ENCODE assay signal across 8 mouse cellular contexts in genomic region chr15:81514111-81514971, GRCm38 (mm10). TPM values are rescaled to one million over a fixed set of nuclear protein-coding genes. Genes with fewer than 3 reads are reported as not detected.
DNase-seq lines count a peak whose midpoint lies in the region; ATAC-seq and TF ChIP-seq lines count a peak whose summit lies in the region.

No protein-coding gene starts in this region.

- no peaks in the 10 kb centered on the region for H3K9me3 ChIP-seq in erythroblast, embryonic 14.5 days (ENCODE audit: control insufficient read depth, low read length)
- no peaks in the 10 kb centered on the region for H3K9me3 ChIP-seq in heart, embryonic 12.5 days (replicated peaks)
- H3K9me3 ChIP-seq in kidney, embryonic 16.5 days (ENCODE audit: low read length) = no peaks in the 10 kb centered on the region
- no peaks in the 10 kb centered on the region for H3K9me3 ChIP-seq in liver, embryonic 11.5 days (ENCODE audit: control insufficient read depth, low read length)

- peaks cover 26% of the 10 kb centered on the region for H3K4me1 ChIP-seq in bone marrow macrophage, adult 2 months (ENCODE audit: control insufficient read depth, insufficient read depth, low read length)
- H3K4me1 ChIP-seq in erythroblast, embryonic 14.5 days (ENCODE audit: control insufficient read depth) = peaks cover 18% of the 10 kb centered on the region
- H3K4me1 ChIP-seq in heart, embryonic 12.5 days (replicated peaks) = peaks cover 11% of the 10 kb centered on the region
- peaks cover 20% of the 10 kb centered on the region for H3K4me1 ChIP-seq in kidney, embryonic 16.5 days (ENCODE audit: insufficient read depth, low read length)
- peaks cover 9% of the 10 kb centered on the region for H3K4me1 ChIP-seq in liver, embryonic 11.5 days (replicated peaks; ENCODE audit: control insufficient read depth, insufficient read depth, low read length)

- WGBS in heart, embryonic 12.5 days = 11% methylated on average over 18 of the region's 18 CpGs
- 8% methylated on average over 17 of the region's 18 CpGs for WGBS in kidney, embryonic 16.5 days
- WGBS in liver, embryonic 11.5 days = 9% methylated on average over 18 of the region's 18 CpGs

- no peaks in the 10 kb centered on the region for H3K36me3 ChIP-seq in erythroblast, embryonic 14.5 days (ENCODE audit: control insufficient read depth)
- H3K36me3 ChIP-seq in heart, embryonic 12.5 days = no peaks in the 10 kb centered on the region
- H3K36me3 ChIP-seq in kidney, embryonic 16.5 days (ENCODE audit: insufficient read depth, low read length) = no peaks in the 10 kb centered on the region
- no peaks in the 10 kb centered on the region for H3K36me3 ChIP-seq in liver, embryonic 11.5 days (ENCODE audit: control insufficient read depth, insufficient read depth, low read length)
- no peaks in the 10 kb centered on the region for H3K36me3 ChIP-seq in myocyte (ENCODE audit: control insufficient read depth, insufficient read depth)
- no peaks in the 10 kb centered on the region for H3K36me3 ChIP-seq in splenic B cell, adult 2 months (ENCODE audit: control insufficient read depth, insufficient read depth, low read length, poor library complexity, severe bottlenecking)

- peak; percentile 65 for TF ChIP-seq CTCF in bone marrow macrophage, adult 2 months (IDR thresholded peaks at IDR 0.05; ENCODE audit: low read depth, low read length)

- peak overlapping the region; percentile 56 for H3K27ac ChIP-seq in bone marrow macrophage, adult 2 months (ENCODE audit: insufficient read depth, low read depth, low read length)
- peak overlapping the region; percentile 65; the same call in 1 of the 2 replicates for H3K27ac ChIP-seq in heart, embryonic 12.5 days (ENCODE audit: poor library complexity, severe bottlenecking)
- H3K27ac ChIP-seq in kidney, embryonic 16.5 days (ENCODE audit: low read length) = peak overlapping the region; percentile 82
- H3K27ac ChIP-seq in liver, embryonic 11.5 days (ENCODE audit: low read depth, low read length) = peak overlapping the region; percentile 42

- no peak overlapping the region for H3ac ChIP-seq in myocyte (ENCODE audit: control insufficient read depth, insufficient read length)

- peak; percentile 91 for ATAC-seq in heart, embryonic 12.5 days (ENCODE audit: insufficient number of reproducible peaks, low FRiP score)
- ATAC-seq in kidney, embryonic 16.5 days (ENCODE audit: low FRiP score, low TSS enrichment) = peak; percentile 97
- ATAC-seq in liver, embryonic 11.5 days (replicated peaks; ENCODE audit: low FRiP score) = peak; percentile 90

- no peaks in the 10 kb centered on the region; the same call in 1 of the 2 replicates for H3K27me3 ChIP-seq in erythroblast, embryonic 14.5 days (ENCODE audit: control insufficient read depth)
- H3K27me3 ChIP-seq in heart, embryonic 12.5 days (replicated peaks) = no peaks in the 10 kb centered on the region
- no peaks in the 10 kb centered on the region for H3K27me3 ChIP-seq in kidney, embryonic 16.5 days (ENCODE audit: insufficient read depth, low read length)
- no peaks in the 10 kb centered on the region for H3K27me3 ChIP-seq in liver, embryonic 11.5 days (replicated peaks; ENCODE audit: control insufficient read depth, insufficient read depth, low read length)
- no peaks in the 10 kb centered on the region for H3K27me3 ChIP-seq in myocyte (ENCODE audit: control insufficient read depth, insufficient read depth, insufficient read length)
- no peaks in the 10 kb centered on the region for H3K27me3 ChIP-seq in splenic B cell, adult 2 months (ENCODE audit: control insufficient read depth, insufficient read depth, low read length, poor library complexity, severe bottlenecking)

- peak overlapping the region; percentile 34; the same call in 1 of the 2 replicates for H3K9ac ChIP-seq in heart, embryonic 12.5 days
- H3K9ac ChIP-seq in kidney, embryonic 16.5 days (replicated peaks; ENCODE audit: low read length) = peak overlapping the region; percentile 9; the same call in 1 of the 2 replicates
- peak overlapping the region; percentile 42; the same call in 1 of the 2 replicates for H3K9ac ChIP-seq in liver, embryonic 11.5 days (ENCODE audit: low read depth, low read length)

- DNase-seq in B cell, adult 2 months = peak; percentile 88 to 90
- DNase-seq in liver, embryonic 11.5 days (ENCODE audit: low spot score) = peak; percentile 84
- DNase-seq in splenic B cell, adult 2 months (ENCODE audit: low read depth, low spot score) = peak; percentile 91

- H3K79me2 ChIP-seq in myocyte (ENCODE audit: control insufficient read depth, insufficient read depth) = no peaks in the 10 kb centered on the region

- peak overlapping the region; percentile 41 for H3K4me3 ChIP-seq in bone marrow macrophage, adult 2 months (ENCODE audit: insufficient read depth, low read length)
- peak overlapping the region; percentile 59 for H3K4me3 ChIP-seq in erythroblast, embryonic 14.5 days (replicated peaks)
- peak overlapping the region; percentile 30 for H3K4me3 ChIP-seq in heart, embryonic 12.5 days
- H3K4me3 ChIP-seq in kidney, embryonic 16.5 days (ENCODE audit: low read length) = peak overlapping the region; percentile 30
- peak overlapping the region; percentile 30 for H3K4me3 ChIP-seq in liver, embryonic 11.5 days (ENCODE audit: low read depth, low read length)
- no peak overlapping the region for H3K4me3 ChIP-seq in myocyte

- no peak for TF ChIP-seq POLR2A in bone marrow macrophage, adult 2 months (IDR thresholded peaks at IDR 0.05; ENCODE audit: borderline replicate concordance, low read depth, low read length)
- peak; percentile 43 for TF ChIP-seq POLR2A in myocyte (IDR thresholded peaks at IDR 0.05; ENCODE audit: insufficient read length, low read depth)

- H3K4me2 ChIP-seq in heart, embryonic 12.5 days = peak overlapping the region; percentile 63
- peak overlapping the region; percentile 53 for H3K4me2 ChIP-seq in kidney, embryonic 16.5 days (replicated peaks; ENCODE audit: low read depth, low read length)
- peak overlapping the region; percentile 59 for H3K4me2 ChIP-seq in liver, embryonic 11.5 days
- peak overlapping the region; percentile 79 for H3K4me2 ChIP-seq in myocyte (ENCODE audit: low read depth)

TF ChIP-seq in myocyte, 11 proteins besides CTCF, POLR2A, EP300 and RAD21:
- TF ChIP-seq CEBPB (IDR thresholded peaks at IDR 0.05; ENCODE audit: insufficient read depth, poor library complexity, severe bottlenecking) = 0 out of 2 replicates have a peak, but pooled peaks have one; percentile 16
- TF ChIP-seq USF1 (IDR thresholded peaks at IDR 0.05; ENCODE audit: low read depth) = no peak
TF ChIP-seq in myocyte: peak in this region for 1.

RNA-seq across cellular contexts. Expression of gene Rbx1, which starts 48.2 kb away (rescaled TPM):
- polyA plus RNA-seq in bone marrow macrophage, adult 2 months (2012; ENCODE audit: insufficient read depth, insufficient read length, missing spikeins) = 113 and 142 TPM in 2 replicates
- 2.0 and 2.4 TPM in 2 replicates for polyA plus RNA-seq in erythroblast, embryonic 14.5 days (2012)
- 383 and 424 TPM in 2 replicates for polyA plus RNA-seq in heart, embryonic 12.5 days (2016; fragmentation: Nextera tagmentation; extraction: Ambion mirVana)
- 423 and 428 TPM in 2 replicates for polyA plus RNA-seq in kidney, embryonic 16.5 days (2015; fragmentation: Nextera tagmentation; extraction: Ambion mirVana)
- polyA plus RNA-seq in liver, embryonic 11.5 days (2014; fragmentation: Nextera tagmentation; extraction: Ambion mirVana) = 505 and 532 TPM in 2 replicates
- polyA plus RNA-seq in myocyte (2012; fragmentation: generic; extraction: Trizol) = 326 TPM

Comparison
In these comparisons a context has a peak if more than half of its experiments do, and no peak if none do; other contexts are left out.
1. RNA of gene Rbx1, which starts 48.2 kb away (polyA plus RNA-seq): 505 to 532 TPM in liver, embryonic 11.5 days, 383 to 424 TPM in heart, embryonic 12.5 days, 423 to 428 TPM in kidney, embryonic 16.5 days, 326 TPM in myocyte (single experiment) and 113 to 142 TPM in bone marrow macrophage, adult 2 months; 2.0 to 2.4 TPM in erythroblast, embryonic 14.5 days; every median in the first group is over 10 times any median in the second.
2. Peak in every context shown above with its lines, with median percentiles within 50 percentile points of each other: DNase-seq, H3K27ac ChIP-seq, ATAC-seq, H3K4me2 ChIP-seq and H3K9ac ChIP-seq.